Mouse (Mus musculus) mesoderm, embryonic 11.5 days (tissue): Measurements from ENCODE around the gene Gm13178.

ENCODE experiments used
- DNase-seq: peaks from one replicate; pipeline ENCODE4 v3.0.0-alpha.2; 2012; ENCODE audit warnings: low read depth, low spot score

Gm13178 gene

DNA sequence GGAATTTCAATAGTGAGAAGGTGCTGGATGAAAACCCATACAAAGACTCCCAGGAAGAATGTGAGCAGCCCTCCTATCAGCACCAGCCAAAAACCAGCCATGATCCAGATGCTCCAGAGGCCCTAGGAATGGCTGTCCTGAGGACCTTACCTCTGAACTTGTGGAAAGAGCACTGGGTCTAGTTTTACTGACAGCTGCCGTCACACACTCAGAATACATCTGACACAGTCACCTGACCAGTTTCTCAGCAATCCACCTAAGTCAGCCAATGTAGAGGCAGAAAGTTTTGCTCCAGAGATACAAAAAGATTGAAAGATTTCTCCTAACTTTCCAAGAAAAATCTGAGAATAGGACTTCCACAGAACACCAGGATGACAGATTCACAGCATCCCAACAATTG lies at the start of gene Gm13178:
Gm13178 (minus strand) TSS at position 101 of the 400 bp plus-strand sequence.
- no peak for DNase-seq

DNA sequence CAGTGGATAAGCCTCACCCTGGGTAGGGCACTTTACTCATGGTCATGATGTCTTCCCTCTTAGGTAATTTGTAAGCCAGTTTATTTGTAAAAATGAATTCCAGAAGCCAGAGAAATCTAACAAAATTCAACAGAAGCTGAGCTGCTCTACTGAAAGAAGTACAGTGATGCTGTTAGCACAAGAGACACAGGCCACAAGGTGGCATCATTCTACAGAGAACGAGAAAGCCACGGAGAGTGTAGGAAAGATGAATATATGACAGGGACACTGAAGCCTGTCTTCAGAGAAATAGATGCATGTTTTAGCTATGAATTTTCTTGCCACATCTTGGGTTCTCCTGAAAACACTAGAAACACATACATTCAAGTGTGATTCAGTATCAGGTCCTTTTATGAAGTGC lies 44.5 kb upstream of the Gm13178 start:
- DNase-seq: peak; percentile 23

DNA sequence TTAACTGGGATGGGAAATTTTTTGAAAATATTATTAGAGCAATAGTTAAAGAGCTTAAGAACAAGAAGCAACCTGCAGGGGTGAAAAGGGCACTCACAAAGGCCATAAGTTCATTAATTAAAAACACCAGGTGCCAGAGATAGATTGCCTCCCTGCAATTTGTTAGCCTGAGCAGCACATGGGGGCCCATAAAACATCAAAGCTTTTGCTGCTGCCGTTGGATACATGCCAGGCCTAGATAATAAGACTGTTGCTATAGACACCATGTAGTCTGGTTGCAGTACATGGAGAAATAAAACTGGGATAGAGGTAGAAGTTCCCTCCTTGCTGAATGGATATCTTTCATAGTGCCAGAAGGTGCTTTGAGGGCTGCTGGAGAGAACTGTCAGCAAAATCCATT lies 27.9 kb upstream of the Gm13178 start:
- peak; percentile 9 for DNase-seq

DNA sequence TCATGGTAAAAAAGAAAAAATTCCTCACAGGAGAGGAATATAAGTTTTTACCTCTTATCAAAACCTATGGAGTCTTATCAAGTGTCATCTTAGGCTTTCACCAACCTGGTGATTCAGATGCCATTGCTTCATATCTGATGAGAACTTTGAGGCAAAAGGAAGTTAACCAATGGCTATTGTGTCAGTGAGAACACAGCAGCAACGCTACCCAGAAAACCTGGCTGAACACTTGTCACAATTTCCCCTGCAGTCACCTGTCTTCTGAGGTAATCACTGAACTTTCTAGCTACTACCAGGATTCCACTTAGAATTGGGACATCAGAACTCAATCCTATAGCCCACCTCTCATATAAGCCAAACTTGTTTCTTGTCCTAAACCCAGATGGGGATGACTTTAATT lies 1.5 kb downstream of the Gm13178 start:
- no peak for DNase-seq

DNA sequence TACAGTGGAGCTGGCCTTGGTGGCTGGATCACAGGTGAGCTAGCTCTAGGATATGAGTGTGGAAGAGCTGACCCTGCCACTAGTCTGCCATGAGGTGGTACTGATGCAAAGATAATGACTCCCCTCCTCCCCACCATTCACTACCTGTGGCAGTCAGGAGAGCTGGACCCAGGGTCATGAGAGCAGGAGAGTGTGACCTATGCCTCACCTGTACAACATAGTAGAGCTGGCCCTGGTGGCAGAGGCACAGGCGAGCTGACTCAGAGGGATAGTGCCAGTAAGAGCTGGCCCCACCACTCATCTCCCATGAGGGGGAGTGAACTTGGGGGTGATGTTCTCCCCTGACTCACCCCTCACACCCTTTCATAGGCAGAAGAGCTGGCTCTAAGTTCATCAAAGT lies 2.9 kb downstream of the Gm13178 start:
- DNase-seq: no peak

DNA sequence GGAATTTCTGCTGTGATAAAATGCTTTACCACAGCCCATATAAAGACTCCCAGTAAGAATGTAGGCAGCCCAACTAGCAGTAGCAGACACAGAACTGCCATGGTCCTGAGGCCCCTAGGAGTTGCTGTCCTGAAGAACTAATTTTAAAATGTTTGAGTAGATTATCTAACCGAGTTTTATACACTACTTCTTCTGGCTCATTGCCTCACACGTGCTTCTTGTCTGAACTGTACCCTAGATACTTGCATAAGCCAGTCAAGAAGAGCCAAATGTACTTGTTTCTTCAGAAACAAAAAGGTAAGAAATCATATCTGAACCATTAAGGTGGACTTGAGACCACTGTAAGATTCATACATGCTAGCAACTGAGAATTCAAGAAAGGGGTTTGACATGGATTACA lies 34.9 kb downstream of the Gm13178 start, which contains the start of gene Gm436:
Gm436 (minus strand) TSS at position 101 of the 400 bp plus-strand sequence.
- DNase-seq: no peak
